Mouse (Mus musculus) cerebellum, adult (tissue): ENCODE results near the gene Fam83b.

ENCODE experiments used
- ATAC-seq: cut with Nextera tagmentation; 2 replicates; pipeline ENCODE4 v1.9.2; 2017; ENCODE audit warnings: mild to moderate bottlenecking, moderate library complexity, mixed read lengths; ENCODE audit not compliant: insufficient number of reproducible peaks, low FRiP score, low TSS enrichment

Gene Fam83b

DNA sequence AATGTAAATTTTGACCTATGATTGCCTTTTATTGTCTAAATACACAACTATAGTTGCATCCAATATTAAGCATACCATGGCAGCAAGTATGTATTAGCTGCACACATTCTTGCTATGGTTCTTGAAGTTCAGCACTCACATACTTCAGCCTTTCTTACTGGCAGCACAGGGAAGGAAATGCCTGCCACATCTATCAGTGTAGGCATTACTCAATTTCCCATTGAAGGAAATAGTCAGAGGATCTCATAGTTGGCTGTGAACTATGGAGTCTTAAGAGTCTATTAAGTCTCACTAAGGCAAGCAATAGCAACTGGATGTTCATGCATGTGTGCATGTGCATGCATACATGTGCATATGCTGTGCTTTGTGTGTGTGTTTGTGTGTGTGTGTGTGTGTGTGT lies 41.3 kb downstream of the Fam83b start:
- ATAC-seq: no peak

- ATAC-seq: no peak
Observed at GRCm38 (mm10) chr9:76523075-76523474, 43.8 kb downstream of the Fam83b start.

DNA sequence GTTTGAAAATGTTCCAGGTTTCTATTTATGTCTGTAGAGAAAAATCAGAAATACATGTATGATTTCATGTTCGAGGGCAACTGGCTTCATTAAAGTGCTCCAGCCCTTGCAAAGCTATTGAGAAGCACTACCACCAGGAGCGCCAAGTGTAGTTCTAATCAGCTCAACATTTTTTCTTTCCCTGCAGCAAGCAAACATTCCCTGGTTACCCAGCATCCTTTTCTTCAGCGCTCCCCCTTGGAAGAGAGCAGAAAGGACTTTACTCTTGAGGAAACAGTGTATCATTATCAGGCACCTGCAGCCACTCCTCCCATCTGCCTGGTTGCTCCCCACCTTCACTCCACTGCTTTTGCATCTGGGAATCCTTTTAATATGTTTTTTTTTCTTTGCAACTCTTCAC lies 45.3 kb downstream of the Fam83b start:
- ATAC-seq: no peak

DNA sequence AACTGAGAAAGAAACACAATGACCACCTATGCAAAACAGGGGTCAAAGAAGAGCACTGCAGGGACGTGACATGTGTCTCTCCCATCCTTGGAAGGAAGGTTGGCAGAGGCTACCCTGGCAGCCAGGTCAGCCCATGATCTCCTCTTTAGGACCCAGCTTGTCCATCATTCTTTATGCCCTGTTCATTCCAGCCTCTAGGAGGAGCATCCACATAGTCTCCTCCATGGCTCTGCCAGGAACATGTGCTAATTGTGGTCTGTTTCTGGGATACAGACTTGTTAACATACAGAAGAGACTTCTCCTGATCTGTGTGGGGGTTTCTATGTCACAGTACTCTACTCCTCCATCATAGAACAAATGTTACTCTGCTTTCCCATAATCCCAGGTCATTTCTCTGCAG lies 48.3 kb downstream of the Fam83b start:
- ATAC-seq: no peak

DNA sequence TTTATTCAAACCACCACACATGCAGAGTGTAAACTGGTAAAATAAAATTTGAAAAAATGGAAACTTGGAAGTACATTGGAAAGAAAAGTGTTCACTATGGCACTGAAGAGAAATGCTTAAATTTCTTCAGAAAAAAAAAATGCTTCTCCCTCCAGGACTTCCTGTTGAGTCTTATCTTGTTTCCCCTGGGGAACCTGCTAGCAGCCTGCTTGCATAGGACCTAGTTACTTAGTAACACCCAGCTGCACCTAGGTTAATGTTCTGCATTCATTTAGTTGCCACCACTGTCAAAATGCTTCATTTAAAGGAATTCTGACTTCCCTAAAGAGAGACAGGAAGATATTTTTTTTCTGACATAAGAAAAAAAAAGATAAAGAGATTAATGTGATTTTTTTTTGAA lies 61.3 kb downstream of the Fam83b start:
- ATAC-seq: no peak

DNA sequence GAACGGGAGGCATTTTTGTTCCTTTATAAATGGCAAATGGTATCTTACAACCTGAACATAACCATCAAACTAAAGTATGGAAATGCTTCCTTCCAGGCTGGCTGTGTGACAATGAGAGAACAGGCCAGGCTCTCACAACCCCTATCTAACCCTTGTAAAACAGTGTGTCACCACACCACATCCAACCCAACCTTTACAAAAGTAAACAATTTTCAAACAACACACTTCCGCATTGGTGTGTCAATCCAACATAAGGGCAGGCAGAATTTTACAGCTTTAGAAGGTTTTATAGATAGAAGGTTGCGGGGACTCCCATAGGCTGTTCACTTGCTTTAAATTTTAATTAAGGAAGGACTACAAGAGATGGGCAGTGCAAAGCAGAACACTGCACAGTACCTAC lies 77.2 kb downstream of the Fam83b start:
- no peak for ATAC-seq

DNA sequence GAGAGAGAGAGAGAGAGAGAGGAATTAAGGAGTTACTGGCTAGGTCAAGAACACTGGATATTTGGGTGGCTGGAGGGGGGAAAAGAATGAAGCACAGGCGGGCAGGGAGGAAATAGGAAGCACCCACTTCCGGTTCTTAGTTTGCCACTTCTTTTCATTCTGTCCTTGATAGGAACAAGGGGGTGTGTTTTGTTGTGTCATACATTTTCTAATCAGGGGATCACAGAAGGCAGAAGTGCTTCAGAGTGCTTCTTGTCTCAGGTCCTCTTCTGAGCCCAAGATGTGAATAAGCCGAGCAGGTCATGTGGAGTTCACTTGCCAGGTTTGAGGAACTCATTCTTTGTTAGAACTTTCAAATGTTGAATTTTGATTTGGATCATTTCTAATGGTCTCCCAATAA lies 86.8 kb downstream of the Fam83b start:
- ATAC-seq: no peak

- ATAC-seq: no peak
Observed at GRCm38 (mm10) chr9:76469500-76469899, 97.4 kb downstream of the Fam83b start.

- ATAC-seq: no peak
Observed at GRCm38 (mm10) chr9:76461547-76461946, 105.4 kb downstream of the Fam83b start.

DNA sequence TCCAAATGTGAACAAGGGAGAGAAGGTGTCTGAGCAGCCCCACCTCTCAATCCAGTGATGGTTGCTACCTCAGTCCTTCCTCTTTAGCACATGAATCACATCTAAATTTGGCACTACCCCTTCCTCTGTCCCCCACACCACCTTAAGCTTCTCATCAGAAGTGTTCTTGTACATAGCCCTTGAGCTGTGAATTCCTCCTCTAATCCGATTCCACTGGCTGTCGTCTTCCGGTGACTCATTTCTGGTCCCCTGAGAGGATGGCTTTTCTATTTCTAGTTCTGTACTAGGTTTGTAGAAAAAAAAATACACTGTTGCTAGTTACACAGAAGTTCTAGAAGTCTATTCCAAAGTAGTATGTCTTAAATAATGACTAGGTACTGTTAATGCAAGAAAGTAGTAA lies 111.2 kb downstream of the Fam83b start:
- ATAC-seq: no peak
